Mouse (Mus musculus): ENCODE results near the gene Pde4d. TPM values are rescaled to one million over a fixed set of nuclear protein-coding genes. Genes with fewer than 3 reads are reported as not detected.

Gene Pde4d
- polyA plus RNA-seq, 1 experiment from 2014 or later: 27.9 TPM

DNA sequence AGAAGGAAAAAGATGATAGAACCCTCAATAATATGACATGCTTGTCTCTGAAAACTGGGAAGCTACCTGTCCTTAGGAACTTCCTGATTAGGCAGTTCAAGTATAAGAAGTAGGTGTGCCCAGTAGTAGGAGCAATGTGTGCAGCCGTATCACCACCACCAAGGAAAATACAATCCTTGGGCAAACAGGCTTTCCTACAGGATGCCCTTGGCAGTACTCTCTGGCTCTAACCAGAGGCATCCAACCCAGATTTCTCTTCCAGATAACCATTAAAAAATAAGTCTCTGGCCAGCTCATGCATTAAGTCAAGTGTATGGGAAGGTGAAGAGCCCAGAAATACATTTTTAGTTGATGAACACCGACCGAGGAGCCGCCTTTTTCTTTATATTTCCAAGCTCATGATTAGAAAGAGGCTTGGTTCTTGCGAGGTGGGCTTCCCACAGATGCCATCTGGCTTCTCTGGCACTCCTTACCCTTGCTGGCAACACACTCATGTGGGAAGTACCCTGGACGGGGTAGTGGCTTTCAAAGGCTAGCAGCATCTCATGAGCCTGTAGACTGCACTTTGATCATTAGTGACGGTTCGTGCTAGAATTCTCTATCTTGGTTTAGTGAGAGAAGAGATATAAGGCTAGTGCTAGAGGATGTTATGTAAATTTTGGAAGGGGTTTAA, 375.0 kb downstream of the Pde4d start:
- WGBS: 78% methylated on average over 8 of the region's 8 CpGs
- no peaks in the 10 kb centered on the region for H3K36me3 ChIP-seq (ENCODE audit: control insufficient read depth, insufficient read depth)
- no peaks in the 10 kb centered on the region; the same call in 1 of the 2 replicates for H3K9me3 ChIP-seq (replicated peaks; ENCODE audit: control insufficient read depth, low read length)
- no peak overlapping the region for H3K9ac ChIP-seq (ENCODE audit: low read length)
- no peak for ATAC-seq (replicated peaks; ENCODE audit: extremely low read depth, insufficient read depth, low FRiP score)
- no peak overlapping the region for H3K4me2 ChIP-seq (ENCODE audit: low read depth, low read length)
- H3K4me3 ChIP-seq (ENCODE audit: low read length): no peak overlapping the region
- no peaks in the 10 kb centered on the region for H3K27me3 ChIP-seq (ENCODE audit: control insufficient read depth, insufficient read depth, low read length)
- H3K27ac ChIP-seq (ENCODE audit: low read length): no peak overlapping the region
- no peaks in the 10 kb centered on the region for H3K4me1 ChIP-seq (ENCODE audit: control insufficient read depth, insufficient read depth, low read length)

DNA sequence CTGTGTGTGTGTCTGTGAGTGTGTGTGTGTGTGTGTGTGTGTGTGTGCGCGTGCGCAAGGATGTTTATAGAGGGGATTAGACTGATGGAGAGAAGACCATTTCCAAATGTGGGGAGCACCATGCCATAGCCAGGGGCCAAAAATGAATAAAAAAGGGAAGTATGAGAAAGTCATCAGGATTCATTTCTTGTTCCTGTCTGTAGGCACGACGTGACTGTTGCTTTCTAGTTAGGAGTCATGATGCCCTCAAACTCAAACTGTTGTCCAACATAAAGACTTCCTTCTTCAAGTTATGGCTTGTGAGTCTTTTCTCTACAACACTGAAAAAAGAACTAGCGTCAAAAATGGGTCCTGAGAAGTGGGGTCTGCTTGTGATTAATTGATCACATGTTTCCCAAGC, 375.8 kb downstream of the Pde4d start:
- ATAC-seq (replicated peaks; ENCODE audit: extremely low read depth, insufficient read depth, low FRiP score): no peak
- 86% methylated on average over 6 of the region's 6 CpGs for WGBS
- no peak overlapping the region for H3K4me2 ChIP-seq (ENCODE audit: low read depth, low read length)
- no peaks in the 10 kb centered on the region for H3K36me3 ChIP-seq (ENCODE audit: control insufficient read depth, insufficient read depth)
- no peaks in the 10 kb centered on the region for H3K4me1 ChIP-seq (ENCODE audit: control insufficient read depth, insufficient read depth, low read length)
- H3K27ac ChIP-seq (ENCODE audit: low read length): no peak overlapping the region
- no peak overlapping the region for H3K9ac ChIP-seq (ENCODE audit: low read length)
- no peaks in the 10 kb centered on the region for H3K27me3 ChIP-seq (ENCODE audit: control insufficient read depth, insufficient read depth, low read length)
- H3K9me3 ChIP-seq (replicated peaks; ENCODE audit: control insufficient read depth, low read length): no peaks in the 10 kb centered on the region; the same call in 1 of the 2 replicates
- H3K4me3 ChIP-seq (ENCODE audit: low read length): no peak overlapping the region

DNA sequence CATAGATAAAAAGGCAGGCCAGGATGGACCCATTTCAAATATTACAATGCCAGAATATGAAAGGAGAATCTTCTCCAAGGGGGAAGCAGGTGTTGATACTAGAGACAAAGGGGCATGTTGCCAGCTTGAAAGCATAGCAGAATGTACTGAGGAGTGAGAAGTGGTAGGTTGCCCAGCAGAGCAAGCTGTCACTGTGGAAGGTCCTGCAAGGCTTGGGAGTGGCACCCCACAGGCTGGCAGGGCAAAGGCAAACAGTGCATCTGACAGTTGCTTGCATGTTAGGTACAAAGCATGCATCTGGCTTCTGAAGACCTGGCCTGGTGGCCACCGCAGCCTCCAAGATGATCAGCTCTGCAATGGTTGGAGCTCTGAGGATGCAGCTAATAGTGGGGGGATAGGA, 384.4 kb downstream of the Pde4d start:
- Histone ChIP-seq H3K27me3 (ENCODE audit: control insufficient read depth, insufficient read depth, low read length) (no peaks in the 10 kb centered on the region), H3K4me1 (ENCODE audit: control insufficient read depth, insufficient read depth, low read length) (no peaks in the 10 kb centered on the region), H3K36me3 (ENCODE audit: control insufficient read depth, insufficient read depth) (no peaks in the 10 kb centered on the region), H3K9me3 (replicated peaks; ENCODE audit: control insufficient read depth, low read length) (no peaks in the 10 kb centered on the region; the same call in 1 of the 2 replicates), H3K4me2 (ENCODE audit: low read depth, low read length) (no peak overlapping the region), H3K9ac (ENCODE audit: low read length) (no peak overlapping the region), H3K27ac (ENCODE audit: low read length) (no peak overlapping the region), H3K4me3 (ENCODE audit: low read length) (no peak overlapping the region)
- ATAC-seq (replicated peaks; ENCODE audit: extremely low read depth, insufficient read depth, low FRiP score): no peak
- WGBS: 96% methylated on average over 1 of the region's 1 CpGs

DNA sequence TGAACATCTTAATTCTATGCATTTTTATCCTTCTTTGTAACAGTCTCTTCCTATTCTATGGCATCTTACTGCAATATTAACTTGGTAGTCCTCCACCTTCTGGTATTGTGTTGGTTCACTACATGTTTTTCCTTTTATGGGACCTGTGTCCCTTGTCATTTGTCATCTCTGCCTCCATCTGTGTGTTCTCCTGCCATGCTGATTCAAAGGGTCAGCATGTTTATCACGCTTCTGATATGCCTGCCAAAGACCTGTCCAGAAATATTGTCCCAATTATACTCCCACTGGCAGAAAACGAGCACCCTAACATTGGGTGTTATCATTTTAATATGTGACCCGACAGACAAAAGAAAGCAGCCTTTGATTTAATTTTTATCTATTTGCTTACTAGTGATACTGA, 386.6 kb downstream of the Pde4d start:
- WGBS: 63% methylated on average over 3 of the region's 3 CpGs
- Histone ChIP-seq H3K4me3 (ENCODE audit: low read length) (no peak overlapping the region), H3K4me2 (ENCODE audit: low read depth, low read length) (no peak overlapping the region), H3K9ac (ENCODE audit: low read length) (no peak overlapping the region), H3K27ac (ENCODE audit: low read length) (no peak overlapping the region), H3K4me1 (ENCODE audit: control insufficient read depth, insufficient read depth, low read length) (no peaks in the 10 kb centered on the region), H3K27me3 (ENCODE audit: control insufficient read depth, insufficient read depth, low read length) (no peaks in the 10 kb centered on the region), H3K9me3 (replicated peaks; ENCODE audit: control insufficient read depth, low read length) (no peaks in the 10 kb centered on the region), H3K36me3 (ENCODE audit: control insufficient read depth, insufficient read depth) (no peaks in the 10 kb centered on the region)
- ATAC-seq (replicated peaks; ENCODE audit: extremely low read depth, insufficient read depth, low FRiP score): no peak

DNA sequence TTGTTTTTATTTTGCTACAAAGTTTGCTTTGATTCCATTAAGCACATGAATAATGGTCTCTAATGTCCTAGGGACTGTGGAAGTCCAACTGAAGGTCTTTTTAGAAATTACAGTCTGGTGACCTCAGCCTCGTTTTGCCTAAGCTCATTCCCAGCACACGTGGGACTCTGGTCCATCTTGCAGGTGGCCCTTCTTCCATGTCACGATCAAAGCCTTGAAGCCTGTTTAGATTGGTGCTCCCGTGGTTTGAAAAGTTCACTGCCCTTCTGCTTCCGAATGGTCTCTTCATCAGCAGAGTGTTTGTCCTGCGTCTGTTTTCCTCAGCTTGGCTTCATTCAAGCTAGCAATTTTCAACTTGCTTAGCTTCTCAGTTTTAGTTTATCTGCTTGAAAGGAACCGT, 389.4 kb downstream of the Pde4d start:
- WGBS: 62% methylated on average over 7 of the region's 7 CpGs
- H3K36me3 ChIP-seq (ENCODE audit: control insufficient read depth, insufficient read depth): no peaks in the 10 kb centered on the region
- H3K4me3 ChIP-seq (ENCODE audit: low read length): no peak overlapping the region

DNA sequence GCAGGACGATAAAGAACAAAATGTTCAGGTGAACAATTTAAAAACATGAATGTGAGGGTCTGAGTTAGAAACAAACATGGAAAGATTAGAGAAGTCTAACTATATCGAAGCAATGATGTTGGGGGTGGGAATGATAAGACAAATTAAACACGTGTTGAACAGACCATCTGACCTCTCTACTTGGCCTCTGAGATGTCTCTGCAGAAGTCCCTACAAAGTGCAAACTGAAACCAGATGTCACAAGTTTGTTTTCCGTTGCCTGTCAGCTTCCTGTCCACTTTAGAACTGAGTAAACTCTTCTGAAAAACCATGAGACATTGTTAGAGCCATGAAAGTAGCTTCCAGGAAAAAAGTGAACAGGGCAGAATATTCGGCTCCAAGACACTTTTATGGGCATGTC, 404.3 kb downstream of the Pde4d start:
- Histone ChIP-seq H3K27ac (ENCODE audit: low read length) (no peak overlapping the region), H3K9ac (ENCODE audit: low read length) (no peak overlapping the region), H3K4me1 (ENCODE audit: control insufficient read depth, insufficient read depth, low read length) (no peaks in the 10 kb centered on the region), H3K4me2 (ENCODE audit: low read depth, low read length) (no peak overlapping the region), H3K36me3 (ENCODE audit: control insufficient read depth, insufficient read depth) (no peaks in the 10 kb centered on the region), H3K9me3 (replicated peaks; ENCODE audit: control insufficient read depth, low read length) (no peaks in the 10 kb centered on the region), H3K27me3 (ENCODE audit: control insufficient read depth, insufficient read depth, low read length) (no peaks in the 10 kb centered on the region), H3K4me3 (ENCODE audit: low read length) (no peak overlapping the region)
- 42% methylated on average over 5 of the region's 5 CpGs for WGBS
- no peak for ATAC-seq (replicated peaks; ENCODE audit: extremely low read depth, insufficient read depth, low FRiP score)

More for the DNA sequence above, 389.4 kb downstream of the Pde4d start:
- Histone ChIP-seq H3K4me2 (ENCODE audit: low read depth, low read length) (no peak overlapping the region), H3K9ac (ENCODE audit: low read length) (no peak overlapping the region), H3K4me1 (ENCODE audit: control insufficient read depth, insufficient read depth, low read length) (no peaks in the 10 kb centered on the region), H3K9me3 (replicated peaks; ENCODE audit: control insufficient read depth, low read length) (no peaks in the 10 kb centered on the region), H3K27me3 (ENCODE audit: control insufficient read depth, insufficient read depth, low read length) (no peaks in the 10 kb centered on the region), H3K27ac (ENCODE audit: low read length) (no peak overlapping the region)
- ATAC-seq (replicated peaks; ENCODE audit: extremely low read depth, insufficient read depth, low FRiP score): no peak

DNA sequence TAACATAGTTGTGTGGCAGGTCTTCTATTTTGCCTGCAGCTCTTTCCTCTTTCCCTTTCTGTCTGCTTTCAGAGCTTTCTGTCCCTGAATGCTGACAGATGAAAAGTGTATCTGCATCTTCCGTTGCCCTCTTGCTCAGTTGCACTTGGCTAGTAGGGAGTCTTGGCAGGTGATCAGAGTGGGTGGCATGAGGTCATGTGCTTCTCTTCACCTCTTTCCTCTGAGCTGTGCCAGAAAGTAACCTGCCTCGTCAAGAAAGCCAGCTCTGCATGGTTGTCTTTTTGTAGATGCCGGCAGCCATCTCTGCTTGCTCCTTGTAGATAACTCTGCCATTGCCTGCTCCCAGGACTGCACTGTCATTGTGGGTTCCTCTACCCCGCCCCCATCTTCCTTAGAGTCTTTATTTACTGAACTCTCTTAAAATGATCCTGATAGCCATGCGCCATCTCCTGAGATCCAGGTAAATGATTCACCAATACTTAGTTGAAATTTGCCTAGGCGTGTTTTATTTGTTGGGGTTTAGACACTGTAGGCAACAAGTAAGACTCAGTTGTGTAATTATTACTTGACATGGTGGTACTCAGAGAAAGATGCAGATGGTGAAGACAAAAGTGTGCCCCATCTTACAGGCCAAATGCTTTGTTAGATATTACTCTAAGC, 407.2 kb downstream of the Pde4d start:
- Histone ChIP-seq H3K36me3 (ENCODE audit: control insufficient read depth, insufficient read depth) (no peaks in the 10 kb centered on the region), H3K9me3 (replicated peaks; ENCODE audit: control insufficient read depth, low read length) (no peaks in the 10 kb centered on the region), H3K27ac (ENCODE audit: low read length) (no peak overlapping the region), H3K27me3 (ENCODE audit: control insufficient read depth, insufficient read depth, low read length) (no peaks in the 10 kb centered on the region), H3K4me1 (ENCODE audit: control insufficient read depth, insufficient read depth, low read length) (no peaks in the 10 kb centered on the region; the same call in 1 of the 2 replicates), H3K9ac (ENCODE audit: low read length) (no peak overlapping the region), H3K4me3 (ENCODE audit: low read length) (no peak overlapping the region), H3K4me2 (ENCODE audit: low read depth, low read length) (no peak overlapping the region)
- WGBS: 68% methylated on average over 6 of the region's 6 CpGs
- ATAC-seq (replicated peaks; ENCODE audit: extremely low read depth, insufficient read depth, low FRiP score): no peak

DNA sequence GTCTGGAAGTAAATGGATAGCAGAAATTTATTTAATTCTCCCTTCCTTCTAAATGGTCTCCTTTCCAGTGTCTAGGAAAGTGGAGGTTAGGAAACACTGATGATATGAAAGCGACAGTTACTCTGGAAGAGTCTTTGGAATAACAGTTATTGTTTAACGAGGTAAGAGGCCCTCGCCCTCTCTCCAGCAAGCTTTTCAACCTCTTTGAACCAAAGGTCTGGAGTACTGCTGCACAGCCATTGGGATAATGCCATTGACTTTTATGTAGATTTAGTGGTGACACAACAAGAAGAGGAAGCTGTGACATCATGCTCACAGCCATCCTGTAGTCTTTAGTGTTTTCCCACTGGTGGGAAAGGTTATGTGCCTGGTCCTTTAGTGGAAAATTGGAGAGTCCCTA, 409.6 kb downstream of the Pde4d start:
- Histone ChIP-seq H3K9ac (ENCODE audit: low read length) (no peak overlapping the region), H3K9me3 (replicated peaks; ENCODE audit: control insufficient read depth, low read length) (no peaks in the 10 kb centered on the region), H3K27ac (ENCODE audit: low read length) (no peak overlapping the region), H3K4me2 (ENCODE audit: low read depth, low read length) (no peak overlapping the region), H3K27me3 (ENCODE audit: control insufficient read depth, insufficient read depth, low read length) (no peaks in the 10 kb centered on the region), H3K4me1 (ENCODE audit: control insufficient read depth, insufficient read depth, low read length) (no peaks in the 10 kb centered on the region; the same call in 1 of the 2 replicates), H3K36me3 (ENCODE audit: control insufficient read depth, insufficient read depth) (no peaks in the 10 kb centered on the region), H3K4me3 (ENCODE audit: low read length) (no peak overlapping the region)
- 73% methylated on average over 3 of the region's 3 CpGs for WGBS
- ATAC-seq (replicated peaks; ENCODE audit: extremely low read depth, insufficient read depth, low FRiP score): no peak

DNA sequence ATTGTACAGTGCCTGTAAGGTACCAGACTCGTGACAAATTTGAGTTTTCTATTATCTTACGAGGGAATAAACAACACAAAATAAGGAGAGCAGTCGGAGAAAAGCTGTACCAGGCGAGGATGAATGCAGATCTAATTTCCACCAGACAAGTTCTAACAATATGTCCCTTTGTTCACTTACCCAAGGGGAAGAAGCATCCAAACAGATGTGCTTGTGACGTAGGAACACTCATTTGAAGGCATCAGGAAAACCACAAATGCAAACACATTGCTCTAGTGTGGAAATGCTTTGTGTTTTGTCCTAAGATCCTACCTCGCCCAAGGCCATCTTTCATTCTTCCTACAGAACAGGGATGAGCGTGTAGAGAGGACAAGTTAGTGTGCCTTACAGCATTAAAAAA, 411.0 kb downstream of the Pde4d start:
- H3K4me3 ChIP-seq (ENCODE audit: low read length): no peak overlapping the region
- no peaks in the 10 kb centered on the region for H3K27me3 ChIP-seq (ENCODE audit: control insufficient read depth, insufficient read depth, low read length)
- H3K4me2 ChIP-seq (ENCODE audit: low read depth, low read length): no peak overlapping the region
- WGBS: 73% methylated on average over 7 of the region's 7 CpGs
- no peak for ATAC-seq (replicated peaks; ENCODE audit: extremely low read depth, insufficient read depth, low FRiP score)
- no peak overlapping the region for H3K27ac ChIP-seq (ENCODE audit: low read length)
- no peaks in the 10 kb centered on the region for H3K36me3 ChIP-seq (ENCODE audit: control insufficient read depth, insufficient read depth)
- H3K4me1 ChIP-seq (ENCODE audit: control insufficient read depth, insufficient read depth, low read length): no peaks in the 10 kb centered on the region; the same call in 1 of the 2 replicates
- H3K9ac ChIP-seq (ENCODE audit: low read length): no peak overlapping the region
- no peaks in the 10 kb centered on the region for H3K9me3 ChIP-seq (replicated peaks; ENCODE audit: control insufficient read depth, low read length)
